Mouse (Mus musculus): ENCODE results near the gene Gm21411. TPM values are rescaled to one million over a fixed set of nuclear protein-coding genes. Genes with fewer than 3 reads are reported as not detected.
"Not testable (repeated sequence)": the region's sequence is repeated elsewhere in the genome, so short reads cannot be mapped to it uniquely, and the experiment has no call there.

The Gm21411 gene
- not detected for total RNA-seq (2022)

DNA sequence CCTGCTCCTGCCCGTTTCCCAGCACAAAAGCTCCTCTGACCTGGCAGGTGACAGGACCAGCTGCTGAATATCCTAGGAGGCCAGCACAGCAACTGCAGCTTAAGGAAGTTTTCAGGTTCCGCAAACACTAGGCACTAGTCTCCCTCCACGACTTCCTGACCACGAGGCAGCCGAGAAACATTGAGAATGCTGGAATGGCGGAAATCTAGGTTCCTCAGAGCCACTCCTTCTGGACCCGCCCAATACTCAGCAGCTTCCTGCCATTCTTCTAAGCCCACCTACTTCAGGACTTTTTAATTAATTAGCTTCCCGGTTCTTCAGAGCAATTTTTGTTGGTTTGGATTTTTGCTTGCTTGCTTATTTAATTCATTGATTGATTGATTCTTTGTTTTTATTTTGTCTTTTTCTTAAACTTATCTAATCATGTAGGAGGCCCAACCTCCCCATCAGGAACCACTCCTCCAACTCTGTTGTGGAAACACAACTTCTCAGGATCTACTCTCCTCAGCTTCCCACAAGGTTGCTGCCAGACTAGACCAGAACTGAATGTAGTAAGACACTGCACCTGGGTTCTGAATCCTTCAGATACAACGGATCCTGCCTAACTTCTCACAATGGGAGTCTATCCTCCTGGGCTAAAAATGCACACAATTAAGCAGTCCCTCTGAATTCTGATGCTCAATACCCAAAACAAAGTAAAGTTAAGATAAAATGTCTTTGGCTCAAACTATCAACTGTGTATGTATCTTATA, at the start of gene Gm21411:
Gm21411 (minus strand) TSS at position 205 of the 752 bp plus-strand sequence.
- not testable (repeated sequence) for DNase-seq (ENCODE audit: low spot score in 2 of 2)

DNA sequence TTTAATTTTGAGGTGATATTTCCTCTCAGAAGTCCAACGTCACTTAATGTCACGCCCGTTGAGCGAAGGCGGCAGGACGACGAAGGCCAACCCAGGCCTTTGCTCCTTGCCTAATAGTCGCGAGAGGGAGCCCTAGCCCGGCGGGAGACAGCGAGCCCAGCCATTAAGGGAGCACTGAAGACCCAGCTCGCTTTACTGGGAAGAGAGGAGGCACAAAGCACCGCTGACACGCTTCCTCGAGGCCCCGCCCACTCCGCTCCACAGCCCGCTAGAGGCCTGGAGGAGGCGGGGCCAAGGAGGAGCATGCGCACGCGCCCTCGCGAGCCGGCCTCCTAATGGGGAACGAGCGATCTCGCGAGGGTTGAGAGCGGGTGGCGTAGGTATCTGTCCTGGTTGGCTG, 32.3 kb upstream of the Gm21411 start:
- DNase-seq (ENCODE audit: low spot score in 2 of 2) = not testable (repeated sequence)

DNA sequence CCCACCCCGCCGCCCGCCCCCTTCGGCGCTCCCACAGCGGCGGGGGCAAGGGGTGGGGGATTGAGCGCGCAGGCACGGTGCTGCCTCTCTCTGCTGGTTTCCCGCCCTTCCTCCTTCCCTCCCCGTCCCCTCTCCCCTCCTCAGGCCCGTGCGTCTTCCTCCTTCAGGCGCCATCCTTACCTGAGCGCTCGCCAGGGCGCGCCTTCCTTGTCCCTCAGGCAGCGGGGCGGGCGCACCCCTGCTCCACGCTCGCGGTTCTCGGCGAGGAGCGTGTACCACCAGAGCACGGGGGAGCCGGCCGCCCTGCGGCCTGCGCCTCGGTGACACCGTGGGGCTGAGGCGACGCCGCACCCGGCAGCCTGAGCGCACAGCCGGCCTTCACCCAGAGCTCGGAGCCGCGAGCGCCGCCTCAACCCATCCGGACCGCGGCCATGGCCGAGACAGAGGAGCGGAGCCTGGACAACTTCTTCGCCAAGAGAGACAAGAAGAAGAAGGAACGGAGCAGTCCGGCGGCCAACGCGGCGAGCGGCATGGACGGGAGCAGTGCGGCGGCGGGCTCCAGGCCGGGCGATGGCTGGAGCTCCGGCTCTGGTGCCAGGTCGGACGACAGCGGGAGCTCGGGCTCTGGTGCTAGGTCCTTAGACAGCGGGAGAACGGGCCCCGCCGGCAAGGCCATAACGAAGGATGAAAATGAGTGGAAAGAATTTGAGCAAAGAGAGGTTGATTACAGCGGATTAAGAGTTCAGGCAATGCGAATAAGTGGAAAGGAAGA, 23.1 kb upstream of the Gm21411 start:
- DNase-seq (ENCODE audit: low spot score in 2 of 2) = no peak

DNA sequence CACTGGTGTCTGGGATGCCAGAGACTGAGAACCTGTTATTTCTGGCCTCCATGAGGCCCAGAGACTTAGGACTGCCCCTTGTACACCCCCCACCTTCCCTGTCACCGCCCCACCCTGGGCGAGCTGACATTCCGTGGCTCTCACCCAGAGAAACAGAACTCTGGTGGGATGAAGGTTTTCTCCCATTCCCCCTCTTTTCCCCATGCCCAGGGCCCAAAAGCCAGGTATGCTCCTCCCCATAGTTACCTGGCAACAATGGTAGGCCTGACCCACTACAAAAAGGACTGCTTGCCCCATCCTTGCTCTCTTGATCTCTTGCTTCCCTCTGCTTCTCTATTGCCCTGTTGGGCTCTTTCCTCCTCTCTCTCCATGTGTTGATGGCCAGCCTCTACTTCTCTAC, 5.8 kb upstream of the Gm21411 start:
- no peak for DNase-seq (ENCODE audit: low spot score in 2 of 2)

DNA sequence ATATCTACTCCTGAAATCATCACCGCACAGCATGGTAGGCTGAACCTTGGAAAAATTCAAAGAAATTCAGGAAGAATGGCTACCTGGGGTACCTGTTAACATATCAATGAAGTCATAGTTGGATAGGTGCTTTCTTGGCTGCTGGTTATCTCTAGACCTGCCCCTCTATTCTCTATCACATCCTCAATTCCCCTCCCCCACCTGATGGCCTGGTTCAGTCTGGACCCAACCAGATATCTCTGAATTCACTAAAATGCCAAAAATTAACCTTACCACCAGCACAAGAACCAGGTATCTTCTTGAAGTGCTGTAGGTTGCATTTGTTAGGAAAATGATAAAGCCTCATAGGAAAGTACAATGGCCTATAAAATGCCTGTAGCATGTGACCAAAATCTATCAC, 1.3 kb downstream of the Gm21411 start:
- DNase-seq (ENCODE audit: low spot score in 2 of 2) = not testable (repeated sequence)

DNA sequence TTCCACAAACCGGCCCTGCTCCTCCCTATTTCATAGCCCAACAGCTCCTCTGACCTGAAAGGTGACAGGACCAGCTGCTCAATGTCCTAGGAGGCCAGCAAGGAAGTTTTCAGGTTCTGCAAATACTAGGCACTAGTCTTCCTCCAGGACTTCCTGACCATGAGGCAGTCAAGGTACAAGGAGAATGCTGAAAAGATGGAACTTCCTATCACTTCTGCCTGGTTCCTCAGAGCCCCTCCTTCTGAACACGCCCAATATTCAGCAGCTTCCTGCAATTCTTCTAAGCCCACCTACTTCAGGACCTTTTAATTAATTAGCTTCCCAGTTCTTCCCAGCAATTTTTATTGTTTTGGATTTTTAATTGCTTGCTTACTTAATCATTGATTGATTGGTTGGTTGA, 4.6 kb downstream of the Gm21411 start:
- not testable (repeated sequence) for DNase-seq (ENCODE audit: low spot score in 2 of 2)

DNA sequence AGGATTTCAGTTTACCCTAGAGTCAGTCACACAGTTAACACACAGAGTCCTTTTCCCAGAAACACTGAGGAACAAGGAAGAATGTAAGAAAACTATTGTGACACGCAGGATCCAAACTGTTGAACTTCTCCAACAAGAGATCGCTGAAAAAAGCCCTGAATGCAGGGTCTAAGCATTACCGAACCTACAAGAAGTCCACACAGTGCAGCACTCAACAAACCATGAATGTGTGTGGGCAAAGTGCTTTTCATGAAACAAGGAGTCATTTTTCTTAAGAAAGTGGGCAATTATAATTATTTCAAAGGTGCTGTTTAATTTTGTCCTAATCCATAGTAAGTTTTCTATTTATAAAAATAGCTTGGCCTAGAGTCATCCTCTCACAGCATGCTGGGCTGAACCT, 6.3 kb downstream of the Gm21411 start:
- DNase-seq (ENCODE audit: low spot score in 2 of 2) = not testable (repeated sequence)

Other genes starting within 250 kb of the Gm21411 start
- not detected for gene Zfp989, start 62.4 kb upstream of the Gm21411 start, total RNA-seq (2022)
- gene Rex2, start 112.3 kb upstream of the Gm21411 start, total RNA-seq (2022) = under 1 TPM; 0.20 to 0.43 (median 0.30) TPM
- gene Zfp991, start 222.4 kb upstream of the Gm21411 start, total RNA-seq (2022) = 1 to 10 TPM; 7.4 to 9.9 (median 7.6) TPM